Mouse (Mus musculus) CD8-positive naive resting alpha-beta T cell, adult 2 months (primary cell): ENCODE results near the gene Sptbn4.
A peak's percentile ranks its signal among the peaks of the same experiment; 100 is the strongest.
"Not testable (repeated sequence)": the region's sequence is repeated elsewhere in the genome, so short reads cannot be mapped to it uniquely, and the experiment has no call there.

Experiments used
- DNase-seq, 2 experiments: peaks; one replicate each; pipeline ENCODE4 v3.0.0; 2022; ENCODE audit warnings: low read depth in 2 of 2, low spot score in 2 of 2

The Sptbn4 gene

DNA sequence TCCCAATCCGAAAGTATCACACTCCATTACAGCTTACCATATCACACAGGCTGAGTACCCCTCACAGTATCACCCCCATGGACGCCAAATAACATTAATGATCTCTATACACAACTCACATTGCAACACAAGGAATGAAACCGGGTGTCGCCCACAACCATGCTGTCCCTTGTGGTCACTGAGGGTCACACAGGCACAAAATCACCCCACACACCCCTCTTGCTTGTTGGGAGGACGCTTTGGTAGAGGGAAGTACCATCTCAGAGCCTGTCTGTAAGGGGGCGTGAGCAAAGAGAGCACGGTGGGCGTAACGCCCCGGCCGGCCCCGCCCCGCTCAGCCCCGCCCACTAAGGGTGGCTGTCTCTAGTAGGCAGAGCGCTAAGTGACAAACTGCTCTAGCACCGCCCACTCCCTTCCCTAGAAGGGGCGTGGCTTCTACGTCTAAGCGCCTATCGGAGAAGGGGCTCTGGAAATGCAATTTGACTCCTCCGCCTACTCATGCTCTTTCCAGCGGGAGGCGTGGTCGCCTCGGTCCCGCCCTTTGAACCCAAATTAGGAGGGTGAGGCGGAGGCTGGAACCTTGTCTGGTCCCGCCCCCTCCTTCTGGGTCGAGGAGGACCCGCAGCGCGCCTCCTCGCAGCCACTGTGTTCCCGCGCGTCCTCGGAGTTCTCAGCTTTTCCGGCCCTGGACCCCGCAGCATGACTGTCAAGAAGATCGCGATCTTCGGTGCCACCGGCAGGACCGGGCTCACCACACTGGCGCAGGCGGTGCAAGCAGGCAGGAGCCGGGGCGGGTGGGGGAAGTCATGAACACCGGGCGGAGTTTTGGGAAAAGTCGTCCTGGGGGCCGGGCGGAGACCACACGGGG is at the start of gene Sptbn4, which contains the start of gene Blvrb:
Gene Sptbn4, minus strand, starts transcription at position 268 of the 868 bp plus-strand sequence.
Gene Blvrb, plus strand, starts transcription at position 560 of the 868 bp plus-strand sequence.
- peak; percentile 91 to 92 for DNase-seq

DNA sequence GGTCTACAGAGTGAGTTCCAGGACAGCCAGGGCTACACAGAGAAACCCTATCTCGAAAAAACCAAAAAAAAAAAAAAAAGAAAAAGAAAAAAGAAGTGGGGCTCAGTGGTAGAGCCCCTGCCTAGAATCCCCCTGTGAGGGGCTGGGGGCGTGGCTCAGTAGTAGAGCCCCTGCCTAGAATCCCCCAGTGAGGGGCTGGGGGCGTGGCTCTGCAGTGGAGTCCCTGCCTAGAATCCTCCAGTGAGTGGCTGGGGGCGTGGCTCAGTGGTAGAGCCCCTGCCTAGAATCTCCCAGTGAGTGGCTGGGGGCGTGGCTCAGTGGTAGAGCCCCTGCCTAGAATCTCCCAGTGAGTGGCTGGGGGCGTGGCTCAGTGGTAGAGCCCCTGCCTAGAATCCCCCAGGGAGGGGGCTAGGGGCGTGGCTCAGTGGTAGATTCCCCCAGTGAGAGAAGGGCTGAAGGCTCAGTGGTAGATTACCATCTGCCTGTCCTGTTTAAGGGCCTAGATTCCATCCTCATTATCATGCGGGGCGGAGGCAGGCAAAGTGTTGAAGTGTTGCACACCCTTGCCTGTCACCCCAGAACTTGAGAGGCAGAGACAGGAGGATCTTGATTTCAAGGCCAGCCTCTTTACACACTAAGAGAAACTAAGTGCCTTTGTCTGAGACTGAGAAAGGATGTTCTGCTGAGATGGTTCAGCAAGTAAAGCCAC is 47.3 kb upstream of the Sptbn4 start:
- not testable (repeated sequence) for DNase-seq

DNA sequence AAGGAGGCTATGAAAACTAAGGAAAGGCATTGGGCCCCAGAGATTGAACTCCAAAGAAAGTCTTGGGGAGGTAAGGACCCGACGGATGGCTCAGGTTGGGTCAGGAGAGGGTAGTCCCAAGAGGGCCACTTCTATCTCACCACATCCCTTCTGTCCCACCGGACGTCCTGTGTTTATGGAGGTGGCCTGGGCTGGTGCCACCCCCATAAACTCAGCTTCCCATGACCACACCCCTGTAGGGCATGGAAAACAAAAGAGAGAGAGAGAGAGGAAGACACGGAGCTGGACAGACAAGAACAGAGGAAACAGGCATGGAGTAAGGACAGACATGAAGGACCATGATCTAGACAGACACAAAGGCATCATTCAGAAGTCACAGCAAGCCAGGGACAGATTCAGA is 46.0 kb upstream of the Sptbn4 start:
- no peak for DNase-seq

DNA sequence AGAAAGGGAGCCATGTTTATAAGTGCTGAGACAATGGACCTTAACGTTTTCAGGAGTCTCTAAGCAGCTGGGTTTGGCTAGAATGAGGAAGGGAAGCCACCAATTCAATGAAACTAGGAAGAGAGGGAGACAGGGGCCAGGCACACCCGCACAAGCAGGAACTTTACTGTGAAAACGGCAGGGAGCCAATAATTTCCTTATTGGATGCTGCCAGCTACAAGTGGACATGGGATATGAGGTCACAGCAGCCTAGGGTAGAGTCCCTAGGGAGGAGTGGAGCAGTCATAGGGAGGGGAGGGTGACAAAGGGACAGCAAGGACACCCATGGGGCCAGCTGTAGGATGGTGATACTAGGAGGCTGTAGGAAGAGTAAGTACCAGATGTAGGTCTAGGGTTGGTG is 45.5 kb upstream of the Sptbn4 start:
- DNase-seq: no peak

DNA sequence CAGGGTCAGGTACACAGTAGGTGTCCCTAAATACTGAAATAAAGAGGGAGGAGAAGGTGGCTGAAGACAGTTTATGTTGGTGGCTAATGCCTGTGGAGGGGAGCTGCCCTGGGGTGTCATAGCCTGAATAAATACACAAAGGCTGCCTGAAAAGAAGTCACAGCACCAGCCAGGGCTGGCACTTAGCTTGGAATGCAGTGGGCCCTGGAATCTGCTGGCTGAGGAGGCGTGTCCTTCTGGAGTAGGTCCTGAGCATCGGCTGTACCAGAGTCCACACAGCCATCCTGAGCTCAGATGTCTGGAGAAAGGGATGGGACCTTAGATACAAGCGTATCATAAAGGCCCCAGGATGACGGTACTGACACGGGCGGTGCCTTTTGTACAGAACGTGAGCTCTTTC is 44.4 kb upstream of the Sptbn4 start:
- DNase-seq: no peak

DNA sequence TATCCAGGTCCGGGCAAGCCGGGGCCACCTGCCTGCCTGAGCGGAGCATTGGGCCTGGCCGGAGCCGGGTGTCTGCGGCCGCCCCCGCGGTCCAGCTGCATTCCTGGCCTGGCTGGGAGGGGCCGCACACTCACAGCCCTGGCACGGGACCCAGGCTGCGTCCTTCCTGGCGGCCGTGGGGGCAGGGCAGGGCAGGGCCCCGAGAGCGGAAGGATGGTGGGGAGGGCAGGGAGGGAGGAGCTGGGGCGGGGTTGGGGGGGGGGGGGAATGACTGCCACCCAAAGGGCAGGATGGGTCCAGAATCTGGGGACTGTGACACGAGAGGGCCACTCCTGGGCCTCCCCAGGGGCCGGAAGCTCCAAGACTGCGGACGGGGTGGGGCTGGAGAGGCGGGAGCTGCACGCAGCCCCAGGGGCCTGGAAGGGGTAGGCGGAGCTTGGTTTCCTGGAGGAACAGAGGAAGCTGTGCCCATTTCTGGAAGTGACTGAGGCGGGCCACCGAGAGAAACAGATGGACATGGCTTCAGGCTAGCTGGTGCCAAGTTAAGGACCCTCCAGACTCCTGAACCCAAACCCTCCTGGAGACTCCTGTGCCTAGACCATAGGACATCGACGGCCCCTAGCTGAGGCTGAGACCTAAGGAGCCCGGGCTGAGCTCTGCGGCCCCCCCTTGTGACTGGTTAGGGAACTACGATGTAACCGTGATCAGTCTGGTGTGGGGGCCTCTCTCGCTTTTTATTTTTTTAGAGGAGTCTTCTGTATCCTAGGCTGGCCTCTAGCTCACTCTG is 43.2 kb upstream of the Sptbn4 start:
- DNase-seq: peak; percentile 83 to 90

DNA sequence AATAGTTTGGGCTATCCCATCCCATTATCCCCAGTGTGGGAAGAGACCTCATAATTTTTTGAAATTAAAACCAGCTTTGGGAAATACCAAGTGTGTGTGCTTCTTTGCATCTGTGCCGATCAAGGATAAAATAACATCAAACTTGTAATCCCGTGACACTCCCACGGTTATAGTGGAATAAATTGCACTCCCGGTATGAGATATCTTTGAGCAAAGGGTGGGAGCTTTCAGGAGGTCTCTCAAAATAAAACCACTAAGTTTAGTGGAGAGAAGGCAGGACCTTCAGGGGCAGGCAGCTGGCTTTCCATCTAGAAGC is 42.7 kb upstream of the Sptbn4 start:
- no peak for DNase-seq

DNA sequence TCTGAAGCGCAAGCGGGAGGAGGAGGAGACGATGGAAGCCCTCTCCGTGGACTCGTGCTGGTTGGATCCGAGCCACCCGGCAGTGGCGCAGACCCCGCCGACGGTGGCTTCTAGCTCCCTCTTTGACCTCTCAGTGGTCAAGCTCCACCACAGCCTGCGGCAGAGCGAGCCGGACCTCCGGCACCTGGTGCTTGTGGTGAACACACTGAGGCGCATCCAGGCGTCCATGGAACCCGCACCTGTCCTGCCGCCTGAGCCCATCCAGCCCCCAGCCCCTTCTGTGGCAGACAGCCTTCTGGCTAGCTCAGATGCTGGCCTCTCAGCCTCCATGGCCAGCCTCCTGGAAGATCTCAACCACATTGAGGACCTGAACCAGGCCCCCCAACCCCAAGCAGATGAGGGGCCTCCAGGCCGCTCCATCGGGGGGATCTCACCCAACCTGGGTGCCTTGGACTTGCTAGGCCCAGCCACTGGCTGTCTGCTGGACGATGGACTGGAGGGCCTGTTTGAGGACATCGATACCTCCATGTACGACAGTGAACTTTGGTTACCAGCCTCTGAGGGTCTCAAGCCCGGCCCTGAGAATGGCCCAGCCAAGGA is 41.9 kb upstream of the Sptbn4 start:
- DNase-seq: no peak

DNA sequence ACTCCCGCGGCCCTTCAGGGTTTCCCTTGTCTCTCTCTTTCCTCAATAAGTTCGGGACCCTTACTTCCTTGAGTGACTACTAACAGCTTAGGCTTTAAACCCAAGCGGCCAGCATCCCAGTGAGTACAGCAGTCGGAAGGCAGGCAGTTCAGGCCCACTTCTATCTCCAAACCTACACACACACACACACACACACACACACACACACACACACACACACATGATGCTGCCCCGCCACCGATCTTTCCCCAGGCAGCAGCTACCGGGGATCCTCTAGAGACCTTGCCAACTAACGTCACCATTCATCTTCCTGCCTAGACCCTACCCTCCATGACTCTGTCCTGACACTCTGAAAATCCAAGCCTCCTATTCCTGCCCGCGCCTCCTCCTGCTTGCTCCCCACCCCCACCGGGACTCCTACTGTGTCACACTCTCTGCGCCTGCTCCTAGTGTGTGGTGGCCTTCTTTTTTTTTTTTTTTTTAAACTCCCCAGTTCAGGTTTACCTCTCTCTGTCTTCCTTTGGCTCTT is 40.3 kb upstream of the Sptbn4 start:
- no peak for DNase-seq

DNA sequence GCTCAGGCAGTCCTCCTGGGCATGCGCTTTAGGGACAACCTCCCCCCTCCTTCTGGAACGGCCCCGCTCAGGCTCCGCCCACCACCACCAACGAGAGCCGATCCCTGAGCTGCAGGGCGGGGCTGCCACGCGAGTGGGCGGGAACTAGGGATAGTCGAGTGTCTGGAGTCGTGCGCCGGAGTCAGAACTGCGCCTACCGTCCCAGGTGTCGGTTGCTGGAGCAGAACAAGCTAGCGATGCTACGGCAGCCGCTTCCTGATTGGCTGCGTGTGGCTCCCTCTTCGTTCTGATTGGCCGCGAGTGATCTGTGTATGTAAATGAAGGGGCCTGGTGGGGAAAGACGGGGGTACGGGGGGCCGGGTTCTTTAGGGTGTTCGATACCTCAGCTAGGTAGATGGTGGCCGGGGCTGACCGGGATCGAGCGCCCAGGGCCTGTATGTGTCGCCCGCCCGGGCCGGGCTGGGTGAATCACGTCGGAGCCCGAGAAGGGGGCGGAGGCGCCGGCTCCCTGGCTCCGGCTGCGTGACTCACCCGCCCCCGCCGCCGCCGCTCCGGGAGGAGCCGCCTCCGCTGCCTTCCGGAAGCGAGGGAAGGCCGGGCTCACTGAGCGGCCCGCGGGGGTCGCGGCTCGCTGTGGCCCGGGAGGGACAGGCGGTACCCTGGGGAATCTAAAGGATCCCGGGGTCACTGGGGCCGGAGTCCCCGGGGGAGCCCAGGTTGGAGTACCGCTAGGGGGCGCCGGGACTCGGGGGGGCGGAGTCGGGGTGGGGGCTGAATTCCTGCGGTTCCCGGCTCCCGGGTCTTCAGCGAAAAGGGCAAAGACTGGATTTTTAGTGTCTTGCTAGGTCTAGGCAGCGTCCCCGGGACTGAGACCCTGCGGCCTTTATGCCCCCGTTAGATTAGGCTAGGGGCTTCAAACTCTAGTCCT is 39.5 kb upstream of the Sptbn4 start, which contains the start of gene Sertad1:
Gene Sertad1, plus strand, starts transcription at position 141 of the 928 bp plus-strand sequence.
- DNase-seq: peak; percentile 100

DNA sequence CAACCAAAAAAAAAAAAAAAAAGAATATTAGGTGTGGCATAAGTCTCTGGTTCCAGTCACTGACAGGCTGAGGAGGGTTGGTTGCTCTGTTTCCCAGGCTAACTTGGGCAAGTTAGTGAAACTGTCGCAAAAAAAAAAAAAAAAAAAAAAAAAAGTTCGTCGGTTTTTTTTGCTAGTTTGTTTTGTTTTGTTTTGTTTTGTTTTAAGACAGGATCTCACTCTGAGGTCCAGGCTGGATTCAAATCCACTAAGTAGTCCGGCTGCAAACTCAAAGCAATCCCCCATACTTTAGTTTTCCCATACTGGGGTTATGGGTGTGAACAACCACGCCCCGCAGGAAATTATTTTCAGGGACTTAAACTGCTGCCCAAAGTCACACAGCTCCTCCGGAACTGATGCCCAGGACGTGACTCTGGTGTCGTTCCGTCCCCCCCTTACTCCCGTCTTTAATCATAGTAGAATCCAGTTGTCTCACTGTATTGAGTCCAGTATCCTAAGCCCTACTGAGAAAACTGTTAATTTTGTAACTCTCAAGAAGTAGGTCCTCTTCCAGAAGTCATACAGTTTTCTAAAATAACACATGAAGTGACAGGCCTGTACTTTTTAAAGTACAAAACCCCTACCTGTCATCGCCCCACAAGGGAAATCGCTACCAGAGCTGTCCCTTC is 38.8 kb upstream of the Sptbn4 start:
- DNase-seq: no peak

DNA sequence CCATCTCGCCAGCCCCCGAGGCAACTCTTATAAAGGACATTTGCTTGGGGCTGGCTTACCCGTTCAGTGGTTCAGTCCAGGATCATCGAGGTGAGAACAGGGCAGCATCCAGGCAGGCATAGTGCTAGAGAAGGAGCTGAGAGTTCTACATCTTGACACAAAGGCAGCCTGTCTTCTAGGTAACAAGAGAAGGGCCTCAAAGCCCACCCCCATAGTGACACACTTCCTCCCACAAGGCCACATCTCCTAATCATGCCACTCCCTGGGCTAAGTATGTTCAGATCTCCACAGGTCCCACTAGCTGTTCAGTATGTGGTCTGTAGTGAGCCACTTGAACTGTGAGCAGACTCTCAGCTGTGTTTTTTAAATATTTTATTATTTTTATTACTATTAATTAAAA is 36.4 kb upstream of the Sptbn4 start:
- DNase-seq: no peak

DNA sequence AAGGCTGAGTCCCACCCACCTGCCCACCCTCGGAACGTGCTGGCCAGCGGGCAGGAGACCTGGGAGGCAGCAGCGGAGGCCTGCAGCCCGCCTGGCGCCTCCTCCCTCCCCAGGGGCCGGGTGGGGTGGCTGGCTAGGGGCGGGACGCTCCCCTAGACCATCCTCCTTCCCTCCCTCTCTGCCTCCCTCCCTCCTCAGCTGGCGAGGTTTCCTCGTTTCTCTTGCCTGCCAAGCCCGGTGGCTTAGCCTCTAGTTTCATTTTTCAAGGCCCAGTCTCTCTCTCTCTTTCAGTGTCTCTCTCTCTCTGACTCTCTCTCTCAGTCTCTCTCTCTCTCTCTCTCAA is 34.1 kb upstream of the Sptbn4 start:
- peak; percentile 52 to 60 for DNase-seq

DNA sequence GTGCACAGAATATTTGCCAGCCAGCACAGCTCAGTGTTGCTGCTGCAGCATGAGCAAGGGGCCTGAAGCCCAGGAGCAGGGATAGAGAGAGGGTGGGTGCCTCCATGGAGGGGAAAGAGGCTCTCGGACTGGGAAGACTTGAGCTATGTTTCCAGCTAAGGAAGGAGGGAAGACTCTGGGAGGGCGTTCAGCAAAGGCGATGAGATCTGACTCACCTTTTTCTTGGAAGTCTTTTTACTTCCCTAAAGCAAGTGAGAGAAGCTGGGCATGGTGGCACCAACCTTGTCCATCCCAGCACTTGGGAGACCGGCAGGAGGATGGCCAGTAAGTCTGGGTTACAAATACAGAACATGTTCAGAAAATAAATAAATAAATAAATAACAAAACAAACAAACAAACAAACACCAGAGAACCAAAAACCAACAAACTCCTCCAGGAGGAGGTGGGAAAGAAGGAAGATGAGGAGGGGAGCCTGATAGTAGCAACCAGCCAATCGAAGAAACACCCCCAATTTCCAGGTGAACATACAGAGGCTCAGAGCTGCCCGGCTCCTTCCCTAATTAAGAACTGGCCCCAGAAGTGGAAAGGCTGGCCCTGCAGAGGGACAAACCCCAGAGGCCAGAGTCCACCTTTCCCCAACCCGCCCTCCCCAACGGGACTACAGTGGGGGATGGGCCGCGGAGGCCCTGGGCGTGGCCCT is 33.6 kb upstream of the Sptbn4 start:
- no peak for DNase-seq

DNA sequence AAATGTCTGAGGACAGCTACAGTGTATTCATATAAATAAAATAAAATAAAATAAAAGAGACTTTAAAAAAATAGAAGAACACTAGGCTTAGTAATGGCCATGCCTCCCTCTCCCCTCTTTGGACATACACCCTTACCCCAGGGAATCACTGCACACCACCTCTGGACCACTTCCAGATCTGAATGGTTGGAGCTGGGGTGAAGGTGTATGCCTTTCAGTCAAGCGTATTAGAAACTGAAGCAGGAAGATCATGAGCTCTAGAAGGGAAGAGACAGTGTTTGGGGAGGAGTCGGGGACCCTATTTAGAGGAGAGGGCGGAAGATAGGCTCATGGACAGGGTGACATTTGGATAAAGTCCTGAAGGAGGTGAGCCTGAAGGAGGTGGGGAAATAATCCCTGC is 33.0 kb upstream of the Sptbn4 start:
- no peak for DNase-seq

DNA sequence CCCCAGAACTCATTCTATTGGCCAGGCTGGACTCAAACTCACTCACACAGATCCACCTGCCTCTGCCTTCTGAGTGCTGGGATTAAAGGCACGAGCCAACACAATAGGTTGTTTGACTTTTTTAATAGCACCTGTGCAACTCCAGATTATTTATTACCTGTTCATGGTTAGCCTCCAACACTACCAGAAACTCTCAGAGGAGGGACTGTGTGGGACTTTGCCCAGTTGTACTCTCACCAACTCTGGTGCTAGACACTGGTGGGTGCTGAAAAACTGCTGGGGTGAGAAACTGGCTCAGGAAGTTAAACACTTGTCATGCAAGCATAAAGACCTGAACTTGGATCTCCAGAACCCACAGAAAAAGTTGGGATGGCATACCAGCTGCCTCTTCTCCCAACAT is 32.3 kb upstream of the Sptbn4 start:
- DNase-seq: no peak

DNA sequence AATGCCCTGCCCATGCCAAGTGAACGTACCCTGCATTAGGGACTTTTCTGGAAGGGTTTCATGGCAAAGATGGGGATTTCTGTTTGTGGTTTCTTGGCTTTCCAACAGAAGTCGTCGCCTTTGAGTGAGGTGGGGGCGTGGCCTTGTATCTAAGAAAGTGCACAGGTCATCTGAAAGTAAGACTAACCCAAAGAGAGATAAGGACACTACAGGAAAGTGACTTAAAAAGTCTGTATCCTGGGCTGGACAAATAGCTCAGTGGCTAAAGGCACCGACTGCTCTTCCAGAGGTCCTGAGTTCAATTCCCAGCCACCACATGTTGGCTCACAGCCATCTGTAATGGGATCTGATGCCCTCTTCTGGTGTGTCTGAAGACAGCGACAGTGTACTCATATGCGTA is 31.1 kb upstream of the Sptbn4 start:
- no peak for DNase-seq

DNA sequence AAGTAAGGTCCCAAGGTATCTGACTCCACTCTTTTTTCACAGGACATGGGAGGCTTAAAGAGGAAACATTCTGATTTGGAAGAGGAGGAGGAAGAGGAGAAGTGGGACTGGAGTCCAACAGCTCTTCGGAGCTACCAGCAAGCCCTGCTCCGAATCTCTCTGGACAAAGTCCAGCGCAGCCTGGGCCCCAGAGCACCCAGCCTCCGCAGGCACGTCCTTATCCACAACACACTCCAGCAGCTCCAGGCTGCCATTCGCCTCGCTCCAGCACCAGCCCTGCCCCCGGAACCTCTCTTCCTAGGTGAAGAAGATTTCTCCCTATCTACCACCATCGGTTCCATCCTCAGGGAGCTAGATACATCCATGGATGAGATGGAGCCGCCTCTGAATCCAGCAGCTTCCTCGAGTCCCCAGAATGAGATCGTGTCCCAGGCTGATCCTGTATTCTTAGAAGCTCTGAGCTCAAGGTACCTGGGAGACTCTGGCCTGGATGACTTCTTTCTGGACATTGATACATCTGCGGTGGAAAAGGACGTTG is 28.7 kb upstream of the Sptbn4 start:
- DNase-seq: no peak

DNA sequence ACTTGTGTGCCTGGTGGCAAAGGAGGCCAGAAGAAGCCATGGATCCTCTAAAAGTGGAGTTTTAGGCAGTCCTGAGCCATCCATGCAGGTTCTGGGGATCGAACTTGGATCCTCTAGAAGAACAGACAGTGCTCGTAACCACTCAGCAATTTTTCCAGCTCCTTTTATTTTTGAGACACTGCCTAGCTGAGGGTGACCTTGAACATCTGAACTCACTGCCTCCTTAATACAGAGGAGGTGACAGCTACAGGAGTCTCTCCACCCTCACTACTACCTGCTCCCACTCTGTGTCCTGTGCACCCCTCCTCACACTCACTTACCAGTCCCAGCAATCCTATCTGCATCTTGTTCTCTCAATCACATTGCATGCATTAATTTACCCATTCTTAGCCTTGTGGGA is 28.1 kb upstream of the Sptbn4 start:
- no peak for DNase-seq
